Mouse (Mus musculus) limb, embryonic 10.5 days (tissue): ENCODE measurements at regions not wholly inside any gene's neighbourhood (a gene's known extent, or its start where the extent isn't known, plus 50 kb on each side); places are given as distances from the start of the nearest gene placed in this dataset.

Source experiments
- DNase-seq: peaks from one replicate; pipeline ENCODE4 v3.0.0-alpha.2; 2017; ENCODE audit warnings: low spot score
- H3K27ac ChIP-seq: fragments of 300-500 bp; sonication (generic); 2 replicates; pipeline ENCODE4 v1.5.1; 2016; ENCODE audit warnings: mild to moderate bottlenecking
- H3K27me3 ChIP-seq: fragments of 300-500 bp; sonication (generic); 2 replicates; pipeline ENCODE4 v1.6.1; 2016; ENCODE audit warnings: low read depth, mild to moderate bottlenecking; ENCODE audit not compliant: poor library complexity, severe bottlenecking
- H3K36me3 ChIP-seq: fragments of 300-500 bp; sonication (generic); 2 replicates; pipeline ENCODE4 v1.6.1; 2016; ENCODE audit warnings: mild to moderate bottlenecking, moderate library complexity
- H3K4me1 ChIP-seq: fragments of 300-500 bp; sonication (generic); 2 replicates; pipeline ENCODE4 v1.6.1; 2016
- H3K4me3 ChIP-seq: fragments of 300-500 bp; sonication (generic); 2 replicates; pipeline ENCODE4 v1.5.1; 2016; ENCODE audit warnings: mild to moderate bottlenecking, moderate library complexity
- H3K9me3 ChIP-seq: fragments of 300-500 bp; sonication (generic); replicated peaks from 2 replicates; pipeline ENCODE4 v1.6.1; 2016; ENCODE audit warnings: mild to moderate bottlenecking
- WGBS: fragments of 180-500 bp; shearing (Covaris S2); methylation state at CpG from one replicate; pipeline ENCODE4 v1.1.7; 2016; 5-methylcytosine and 5-hydroxymethylcytosine counted together

DNA sequence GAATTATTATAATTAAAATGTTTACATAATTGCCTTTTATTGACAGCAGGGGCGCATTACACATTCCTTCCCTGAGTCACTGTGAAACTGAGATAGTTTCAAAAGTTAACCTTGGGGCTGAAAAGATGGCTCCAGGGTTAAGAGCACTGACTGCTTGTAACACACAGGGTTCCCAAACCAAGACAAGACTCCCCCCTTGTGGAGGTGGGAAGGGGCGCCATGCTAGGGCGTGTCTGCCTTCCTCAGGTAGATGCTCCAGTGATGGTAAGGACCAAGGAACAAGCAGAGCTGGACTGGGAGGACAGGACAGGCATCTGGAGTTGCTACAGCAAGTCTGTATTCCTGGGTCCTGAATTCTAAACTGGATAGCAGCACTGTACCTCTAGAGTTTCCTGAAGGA lies 351.9 kb downstream of the Tbc1d22a start:
- H3K4me3 ChIP-seq = no peak overlapping the region

DNA sequence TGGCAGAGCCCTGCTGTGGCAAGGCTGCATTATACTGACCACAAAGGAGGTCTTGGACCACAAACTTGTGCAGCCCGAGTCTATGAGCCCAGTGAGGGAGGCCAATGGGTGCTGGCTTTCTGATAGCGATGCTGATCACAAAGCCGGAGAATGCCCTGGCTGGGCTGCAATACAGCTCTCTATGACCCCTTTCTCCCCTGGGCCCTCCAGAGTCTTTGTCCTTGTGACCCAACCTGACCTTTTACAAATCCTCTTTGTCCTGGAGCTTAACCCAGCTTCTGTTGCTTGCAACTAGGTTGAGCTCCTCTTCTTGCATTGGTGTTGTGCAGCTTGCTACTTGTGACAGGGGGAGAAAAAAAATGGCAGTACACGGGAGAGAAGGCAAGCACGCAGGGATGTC lies 360.1 kb downstream of the Tbc1d22a start:
- Histone ChIP-seq H3K27me3 (no peaks in the 10 kb centered on the region), H3K9me3 (no peaks in the 10 kb centered on the region), H3K27ac (no peak overlapping the region), H3K36me3 (no peaks in the 10 kb centered on the region), H3K4me1 (peaks cover 10% of the 10 kb centered on the region), H3K4me3 (no peak overlapping the region)
- 80% methylated on average over 5 of the region's 5 CpGs for WGBS
- DNase-seq = no peak

More for the DNA sequence above, 351.9 kb downstream of the Tbc1d22a start:
- DNase-seq = no peak
- WGBS = 65% methylated on average over 3 of the region's 3 CpGs
- H3K36me3 ChIP-seq = no peaks in the 10 kb centered on the region
- no peaks in the 10 kb centered on the region for H3K27me3 ChIP-seq
- H3K4me1 ChIP-seq = peaks cover 4% of the 10 kb centered on the region; the same call in 1 of the 2 replicates
- H3K9me3 ChIP-seq = no peaks in the 10 kb centered on the region
- no peak overlapping the region for H3K27ac ChIP-seq

DNA sequence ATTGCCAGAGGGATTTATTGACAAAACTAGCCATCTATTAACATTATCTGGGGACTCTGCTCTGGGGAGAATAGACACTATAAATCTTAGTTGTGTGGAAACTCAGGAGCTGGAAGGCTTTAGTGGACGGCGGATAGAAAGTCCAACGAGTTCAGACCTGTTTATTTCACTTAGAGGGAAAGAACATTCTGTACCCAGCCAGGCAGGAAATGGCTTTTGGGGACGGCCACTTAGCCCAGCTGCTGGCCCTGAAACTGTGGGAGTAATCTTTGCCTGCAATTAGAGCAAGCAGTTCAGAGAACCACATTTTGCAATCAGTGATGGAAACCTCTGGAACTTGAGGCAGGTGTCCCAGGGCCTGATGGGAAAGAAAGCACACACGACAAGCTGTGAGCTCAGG lies 362.4 kb downstream of the Tbc1d22a start:
- Histone ChIP-seq H3K4me1 (peaks cover 10% of the 10 kb centered on the region), H3K9me3 (no peaks in the 10 kb centered on the region), H3K4me3 (no peak overlapping the region), H3K27me3 (no peaks in the 10 kb centered on the region), H3K27ac (no peak overlapping the region), H3K36me3 (no peaks in the 10 kb centered on the region)
- no peak for DNase-seq
- WGBS = 60% methylated on average over 5 of the region's 5 CpGs

DNA sequence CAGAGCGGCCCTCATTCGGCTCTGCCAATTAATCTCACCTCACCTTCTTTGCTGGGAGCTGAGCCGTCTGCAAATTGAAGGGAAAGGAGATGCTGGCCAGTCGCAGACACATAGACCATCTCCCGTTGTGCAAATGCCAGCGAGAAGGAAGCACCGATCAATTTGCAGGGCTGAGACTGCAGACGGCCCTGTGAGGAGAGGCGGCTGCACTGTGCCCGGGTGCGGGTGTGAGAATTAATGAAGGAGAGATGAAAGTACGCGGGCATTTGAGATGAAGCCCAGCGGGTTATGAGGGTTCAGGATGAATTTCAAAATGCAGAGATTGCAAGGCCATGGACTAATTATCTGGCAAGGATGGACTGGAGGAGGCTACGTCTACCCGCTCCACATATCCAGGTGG lies 364.4 kb downstream of the Tbc1d22a start:
- Histone ChIP-seq H3K9me3 (no peaks in the 10 kb centered on the region), H3K27ac (no peak overlapping the region), H3K36me3 (no peaks in the 10 kb centered on the region), H3K27me3 (no peaks in the 10 kb centered on the region), H3K4me3 (no peak overlapping the region), H3K4me1 (peaks cover 10% of the 10 kb centered on the region)
- 85% methylated on average over 16 of the region's 16 CpGs for whole genome bisulfite sequencing
- no peak for DNase-seq

DNA sequence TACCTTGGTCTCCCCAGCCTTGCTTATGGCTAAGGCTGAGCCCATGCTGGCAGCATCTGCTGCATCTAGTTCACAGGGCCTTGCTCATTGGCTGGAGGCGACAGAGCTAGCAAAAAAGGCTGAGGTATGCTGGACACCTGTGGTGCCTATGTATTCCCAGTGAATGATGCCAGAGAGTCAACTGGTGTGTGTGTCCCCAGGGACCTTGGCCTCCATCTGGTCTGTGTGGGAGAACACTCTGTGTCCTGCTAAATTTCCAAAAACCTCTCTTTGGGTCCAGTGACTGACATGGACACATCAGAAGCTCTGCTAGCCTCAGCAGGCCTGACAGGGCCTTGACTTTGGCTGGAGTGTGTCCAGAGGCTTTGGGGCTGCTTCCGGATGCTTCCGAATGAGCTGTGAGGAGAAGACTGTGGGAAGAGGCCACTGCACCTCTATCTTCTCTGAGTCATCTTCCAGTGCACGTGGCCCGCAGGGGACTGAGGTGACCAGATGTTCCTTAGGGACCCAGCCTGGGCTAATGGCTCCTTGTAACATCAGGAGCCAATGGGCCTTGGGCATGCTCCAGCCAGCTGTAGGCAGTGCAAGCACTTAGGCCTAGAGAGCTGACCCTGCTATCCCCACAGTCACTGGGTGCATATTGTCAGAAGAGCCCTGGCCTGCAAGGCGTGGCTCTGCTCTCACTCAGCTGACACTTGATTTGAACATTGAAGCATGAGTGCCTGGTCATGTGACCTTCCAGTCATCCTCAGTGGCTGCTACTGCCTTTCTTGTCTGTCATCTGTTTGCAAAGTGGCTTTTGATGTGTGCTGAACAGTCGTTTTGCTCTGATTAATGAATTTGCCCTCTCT lies 368.2 kb downstream of the Tbc1d22a start:
- no peaks in the 10 kb centered on the region for H3K27me3 ChIP-seq
- H3K36me3 ChIP-seq = no peaks in the 10 kb centered on the region
- no peak for DNase-seq
- H3K4me1 ChIP-seq = peaks cover 11% of the 10 kb centered on the region; the same call in 1 of the 2 replicates
- no peak overlapping the region for H3K4me3 ChIP-seq
- no peak overlapping the region for H3K27ac ChIP-seq
- no peaks in the 10 kb centered on the region for H3K9me3 ChIP-seq
- 78% methylated on average over 7 of the region's 7 CpGs for WGBS

DNA sequence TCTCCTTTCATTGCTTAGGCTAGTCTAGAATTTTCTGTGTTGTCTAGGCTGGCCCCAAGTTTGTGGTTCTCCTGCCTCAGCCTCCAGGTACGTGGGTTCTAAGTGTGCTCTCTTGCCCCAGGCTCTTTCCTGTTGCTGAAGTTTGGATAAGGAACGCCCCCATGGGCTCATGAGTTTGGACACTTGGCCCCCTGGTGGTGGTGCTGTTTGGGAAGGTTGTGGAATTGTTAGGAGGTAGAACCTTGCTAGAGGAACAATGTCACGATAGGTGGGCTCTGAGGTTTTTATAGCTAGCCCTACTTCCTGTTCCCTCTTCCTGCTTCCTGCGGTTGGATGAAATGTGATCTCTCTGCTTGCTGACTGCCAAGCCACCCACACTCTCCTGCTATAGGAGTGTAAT lies 371.5 kb downstream of the Tbc1d22a start:
- no peaks in the 10 kb centered on the region for H3K36me3 ChIP-seq
- peak; percentile 36 for DNase-seq
- 80% methylated on average over 4 of the region's 4 CpGs for WGBS
- H3K27me3 ChIP-seq = no peaks in the 10 kb centered on the region
- H3K4me3 ChIP-seq = no peak overlapping the region
- H3K27ac ChIP-seq = 0 out of 2 replicates have a peak overlapping the region, but pooled peaks have one; percentile 42
- no peaks in the 10 kb centered on the region for H3K9me3 ChIP-seq
- peaks cover 5% of the 10 kb centered on the region; the same call in 1 of the 2 replicates for H3K4me1 ChIP-seq

DNA sequence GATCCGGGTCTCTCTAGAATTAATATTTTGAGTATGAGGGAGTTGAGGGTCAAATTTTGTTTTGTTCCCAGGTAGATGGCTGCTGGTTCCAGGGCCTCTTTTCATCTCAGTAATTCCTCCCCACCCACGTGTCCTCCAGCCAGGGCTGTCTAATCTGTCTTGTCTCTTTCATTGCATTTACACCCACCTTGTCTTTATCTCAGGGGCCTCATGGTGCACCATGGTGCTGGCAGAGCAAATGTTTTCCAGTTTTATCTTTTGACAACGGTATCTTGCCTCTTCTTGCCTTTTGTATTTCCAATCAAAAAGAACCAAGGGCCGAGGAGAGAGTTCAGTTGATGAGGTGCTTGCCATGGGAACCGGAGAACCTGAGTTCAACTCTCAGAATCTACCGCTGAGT lies 372.9 kb downstream of the Tbc1d22a start:
- WGBS = 85% methylated on average over 6 of the region's 6 CpGs
- no peak for DNase-seq

DNA sequence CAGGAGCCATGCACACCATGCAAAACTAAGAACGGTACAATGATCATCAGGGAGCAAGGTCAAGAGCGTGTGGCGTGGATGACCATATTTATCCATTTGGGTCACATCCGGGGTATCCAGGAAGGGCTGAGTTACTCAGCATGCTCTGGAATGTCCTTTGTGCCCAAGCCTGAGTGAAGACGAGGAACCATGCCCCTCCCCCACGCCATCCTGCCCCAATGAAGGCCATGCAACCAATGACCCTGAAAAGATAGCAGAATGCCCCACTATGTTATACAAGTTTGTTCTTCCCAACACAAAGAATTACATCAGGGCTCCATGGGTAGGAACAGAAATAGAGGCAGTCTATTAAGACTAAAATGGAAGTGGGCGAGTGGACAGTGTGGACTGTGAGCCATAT lies 375.8 kb downstream of the Tbc1d22a start:
- Histone ChIP-seq H3K27me3 (no peaks in the 10 kb centered on the region), H3K4me1 (peaks cover 10% of the 10 kb centered on the region; the same call in 1 of the 2 replicates), H3K36me3 (no peaks in the 10 kb centered on the region), H3K27ac (no peak overlapping the region), H3K4me3 (no peak overlapping the region), H3K9me3 (no peaks in the 10 kb centered on the region)
- 84% methylated on average over 7 of the region's 7 CpGs for WGBS
- no peak for DNase-seq

More for the DNA sequence above, 372.9 kb downstream of the Tbc1d22a start:
- no peak overlapping the region for H3K4me3 ChIP-seq
- peaks cover 5% of the 10 kb centered on the region; the same call in 1 of the 2 replicates for H3K4me1 ChIP-seq
- H3K27ac ChIP-seq = no peak overlapping the region
- no peaks in the 10 kb centered on the region for H3K36me3 ChIP-seq
- no peaks in the 10 kb centered on the region for H3K9me3 ChIP-seq
- no peaks in the 10 kb centered on the region for H3K27me3 ChIP-seq

DNA sequence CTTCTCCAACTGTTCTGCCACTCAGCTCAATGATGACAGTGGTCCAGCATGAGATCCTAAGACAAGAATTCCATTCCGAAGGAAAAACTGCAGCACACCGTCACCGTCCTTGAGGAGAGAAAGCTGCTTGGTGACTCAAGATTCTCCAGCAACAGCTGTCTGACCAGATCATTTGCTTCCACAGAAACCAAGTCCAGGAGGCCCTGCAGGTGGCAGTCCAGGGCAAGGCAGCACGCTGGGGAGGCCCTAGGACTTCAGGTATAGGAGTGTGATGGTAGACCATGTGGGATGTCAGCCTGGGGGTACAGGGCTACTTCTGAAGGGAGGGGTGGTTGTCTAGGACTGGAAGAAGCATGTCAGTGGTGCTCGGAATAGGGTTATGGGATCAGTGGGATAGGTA lies 376.6 kb downstream of the Tbc1d22a start:
- H3K4me1 ChIP-seq = peaks cover 8% of the 10 kb centered on the region; the same call in 1 of the 2 replicates
- DNase-seq = no peak
- H3K4me3 ChIP-seq = no peak overlapping the region
- WGBS = 78% methylated on average over 5 of the region's 5 CpGs
- H3K27ac ChIP-seq = no peak overlapping the region
- H3K9me3 ChIP-seq = no peaks in the 10 kb centered on the region
- no peaks in the 10 kb centered on the region for H3K27me3 ChIP-seq
- H3K36me3 ChIP-seq = no peaks in the 10 kb centered on the region

DNA sequence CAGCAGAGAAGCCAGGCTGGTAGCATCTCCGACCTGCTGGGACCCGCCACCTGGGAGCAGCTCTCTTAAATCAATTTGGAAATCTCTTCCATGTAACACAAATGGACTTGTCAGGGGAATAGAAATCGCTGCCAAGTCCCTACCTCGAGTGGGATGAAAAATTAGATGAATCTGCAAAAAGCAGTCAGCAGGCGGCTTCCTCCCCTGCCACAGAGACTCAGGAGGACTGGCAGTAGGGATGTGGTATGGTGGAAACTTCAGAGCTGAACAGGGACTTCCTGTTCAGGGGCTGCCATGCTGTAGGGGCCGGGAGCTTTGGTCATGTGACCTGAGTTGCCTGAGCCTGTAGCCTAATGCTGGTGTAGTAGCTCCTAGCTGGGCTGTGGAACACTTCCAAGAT lies 379.1 kb downstream of the Tbc1d22a start:
- no peak overlapping the region for H3K27ac ChIP-seq
- H3K9me3 ChIP-seq = no peaks in the 10 kb centered on the region
- H3K27me3 ChIP-seq = no peaks in the 10 kb centered on the region
- no peak overlapping the region for H3K4me3 ChIP-seq
- no peak for DNase-seq
- H3K36me3 ChIP-seq = no peaks in the 10 kb centered on the region
- peaks cover 5% of the 10 kb centered on the region; the same call in 1 of the 2 replicates for H3K4me1 ChIP-seq
- WGBS = 69% methylated on average over 6 of the region's 6 CpGs

DNA sequence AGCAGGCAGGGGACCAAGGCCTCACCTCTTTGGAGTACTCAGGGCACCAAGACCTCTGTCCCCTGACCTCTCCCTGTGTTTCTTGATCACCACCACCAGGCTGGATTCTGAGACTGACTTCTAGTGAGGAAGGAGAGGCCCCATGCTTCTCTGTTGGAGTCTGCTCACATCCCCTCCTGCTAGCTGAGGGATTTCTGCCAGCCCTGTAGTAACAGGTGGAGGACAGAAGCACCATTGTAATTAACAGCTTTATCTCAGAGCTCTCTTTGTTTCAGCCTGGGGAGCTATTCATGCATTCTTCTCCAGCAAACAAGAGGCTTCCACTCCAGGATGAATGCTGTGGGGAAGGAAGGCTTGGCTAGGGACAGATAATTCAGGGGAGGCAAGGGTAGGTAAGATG lies 392.2 kb downstream of the Tbc1d22a start:
- Histone ChIP-seq H3K27me3 (no peaks in the 10 kb centered on the region), H3K36me3 (no peaks in the 10 kb centered on the region), H3K27ac (0 out of 2 replicates have a peak overlapping the region, but pooled peaks have one; percentile 25), H3K4me1 (no peaks in the 10 kb centered on the region; the same call in 1 of the 2 replicates), H3K9me3 (no peaks in the 10 kb centered on the region), H3K4me3 (no peak overlapping the region)
- DNase-seq = no peak

DNA sequence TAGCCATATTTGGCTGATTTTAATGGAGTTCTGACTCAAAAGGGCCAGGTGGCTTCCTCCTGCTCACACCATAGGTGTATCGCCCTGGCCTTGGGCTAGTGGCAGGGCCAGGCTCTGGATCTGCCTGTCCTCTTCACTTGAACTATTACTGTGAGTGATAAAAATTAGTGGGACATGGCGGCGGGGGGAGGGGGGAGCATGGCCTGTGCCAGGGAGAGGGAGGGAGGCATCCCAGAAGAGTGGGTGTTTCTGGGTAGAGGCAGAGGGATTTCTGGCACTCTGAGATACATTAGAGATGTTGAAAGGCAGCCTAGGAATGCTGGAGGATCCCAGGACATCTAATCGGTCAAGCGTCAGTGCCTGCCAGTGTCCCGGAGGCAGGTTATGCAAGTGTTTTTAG lies 395.4 kb downstream of the Tbc1d22a start:
- no peaks in the 10 kb centered on the region for H3K27me3 ChIP-seq
- no peaks in the 10 kb centered on the region; the same call in 1 of the 2 replicates for H3K4me1 ChIP-seq
- no peaks in the 10 kb centered on the region for H3K36me3 ChIP-seq
- H3K27ac ChIP-seq = no peak overlapping the region
- H3K9me3 ChIP-seq = no peaks in the 10 kb centered on the region
- 87% methylated on average over 6 of the region's 6 CpGs for WGBS
- no peak overlapping the region for H3K4me3 ChIP-seq
- DNase-seq = no peak

DNA sequence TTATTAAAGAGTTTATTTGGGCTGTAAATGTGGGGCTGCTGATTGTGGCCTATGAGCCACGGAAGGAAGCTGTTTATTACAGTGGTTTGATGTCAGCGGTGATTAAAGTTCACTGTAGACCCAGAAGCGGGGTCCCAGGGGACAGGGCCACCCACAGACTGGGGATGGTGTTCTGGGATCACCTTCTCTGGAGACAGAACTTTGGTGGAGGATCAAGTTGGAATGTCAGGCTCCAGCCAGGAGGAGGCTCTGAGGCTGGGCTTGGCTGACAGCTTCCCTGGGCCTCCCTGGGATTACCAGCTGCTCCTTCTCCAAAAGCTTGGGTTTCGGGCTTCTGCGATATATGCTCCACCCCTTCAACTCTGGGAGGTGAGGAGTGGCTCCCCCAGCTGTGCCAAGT lies 417.1 kb downstream of the Tbc1d22a start:
- Histone ChIP-seq H3K4me3 (no peak overlapping the region), H3K27me3 (no peaks in the 10 kb centered on the region), H3K4me1 (peaks cover 2% of the 10 kb centered on the region; the same call in 1 of the 2 replicates), H3K27ac (no peak overlapping the region), H3K36me3 (no peaks in the 10 kb centered on the region), H3K9me3 (no peaks in the 10 kb centered on the region)
- DNase-seq = no peak
- WGBS = 53% methylated on average over 5 of the region's 5 CpGs
